Mouse (Mus musculus) cerebral cortex, adult 2 months (tissue): ENCODE measurements around the gene Macrod1.

Experiments
- WGBS: fragments of 180-500 bp; shearing (Covaris S2); methylation state at CpG from one replicate; pipeline ENCODE4 v1.1.7; 2018; 5-methylcytosine and 5-hydroxymethylcytosine counted together

Macrod1 gene

GRCm38 (mm10) chr19:7057126-7057721 lies 614 bp downstream of the Macrod1 start:
- WGBS: under 1% methylated on average over 16 of the region's 16 CpGs

DNA sequence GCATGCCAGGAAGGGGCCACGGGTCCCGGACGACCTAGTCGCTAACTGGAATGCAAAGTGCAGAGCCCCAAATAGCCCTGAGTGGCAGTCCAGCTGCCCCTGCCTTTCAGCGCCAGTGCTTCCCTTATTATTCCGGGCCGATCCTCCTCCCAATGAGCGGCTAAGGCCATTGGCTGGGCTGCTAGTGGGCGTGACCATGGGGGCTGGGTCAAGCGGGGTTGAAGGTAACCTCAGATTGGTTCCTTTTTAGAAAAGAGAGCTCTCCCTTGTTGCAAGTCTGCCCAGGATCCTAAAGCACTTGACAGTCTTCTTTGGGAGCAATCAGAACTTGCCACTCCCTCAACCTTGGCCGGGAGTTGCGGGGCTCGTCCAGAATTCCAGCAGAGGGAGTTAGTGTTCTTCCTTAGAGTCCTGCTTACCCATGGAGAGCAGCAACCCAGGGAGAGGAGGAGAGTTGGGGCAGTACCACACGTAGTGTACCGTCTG lies 1.2 kb downstream of the Macrod1 start:
- WGBS: 1% methylated on average over 15 of the region's 15 CpGs

DNA sequence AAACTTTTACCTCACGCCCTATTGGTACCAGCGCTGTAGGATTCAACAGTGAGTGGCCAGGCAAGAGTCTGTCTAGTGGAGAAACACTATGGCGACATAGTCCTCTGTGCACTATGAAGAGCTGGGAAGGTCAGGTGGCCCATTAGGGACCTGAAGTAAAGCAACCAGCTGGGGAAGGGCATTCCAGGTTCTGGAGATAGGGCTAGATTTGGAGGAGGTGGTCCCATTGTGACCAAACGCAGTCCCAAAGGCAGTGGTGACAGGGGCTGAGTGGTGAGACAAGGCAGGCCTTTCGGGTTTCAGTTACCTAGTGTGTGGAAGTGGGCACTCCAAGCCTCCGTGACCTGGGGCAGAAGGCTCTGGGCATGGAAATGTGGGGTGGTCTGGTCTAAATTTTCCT lies 1.9 kb downstream of the Macrod1 start:
- 91% methylated on average over 6 of the region's 6 CpGs for WGBS

DNA sequence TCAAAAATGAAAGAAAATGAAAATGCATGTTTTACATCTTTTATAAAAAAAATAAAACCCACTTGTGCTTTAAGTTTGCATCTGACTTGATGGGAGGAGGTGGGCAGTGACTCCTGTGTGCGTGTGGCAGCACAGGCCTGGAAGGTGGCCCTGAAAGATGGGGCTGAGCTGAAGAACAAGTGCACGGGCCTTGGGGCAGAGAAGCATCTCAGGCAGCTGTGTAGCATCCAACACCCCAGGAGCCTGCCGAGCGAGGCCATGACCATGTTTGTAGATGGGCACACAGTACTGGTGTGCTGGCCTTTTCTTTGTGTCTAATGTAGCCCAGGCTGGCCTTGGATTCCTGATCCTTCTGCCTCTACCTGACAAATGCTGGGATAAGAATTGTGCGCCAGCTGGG lies 5.5 kb downstream of the Macrod1 start:
- WGBS: 85% methylated on average over 5 of the region's 5 CpGs

DNA sequence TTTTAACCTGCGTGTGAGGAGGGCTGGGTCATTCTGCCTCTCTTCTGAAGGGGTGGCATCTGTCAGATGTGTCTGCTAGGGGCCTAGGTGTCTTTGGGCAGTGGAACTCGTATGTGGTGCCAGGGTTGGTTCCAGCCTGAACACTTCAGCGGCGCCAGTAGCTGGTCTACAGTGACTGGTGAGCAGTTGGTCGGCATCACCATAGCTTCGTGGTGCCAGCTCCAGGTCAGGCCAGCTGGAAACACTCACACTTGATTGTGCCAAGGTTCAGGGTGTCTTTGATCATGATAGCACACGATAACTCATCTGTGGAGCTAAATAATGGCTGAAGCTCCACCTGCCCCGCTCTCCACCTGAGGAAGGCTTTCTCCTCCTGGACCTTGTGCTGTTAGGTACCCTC lies 6.3 kb downstream of the Macrod1 start:
- 90% methylated on average over 8 of the region's 8 CpGs for WGBS

- 5% methylated on average over 3 of the region's 3 CpGs for WGBS
Measured at GRCm38 (mm10) chr19:7064571-7064970, 8.0 kb downstream of the Macrod1 start.

DNA sequence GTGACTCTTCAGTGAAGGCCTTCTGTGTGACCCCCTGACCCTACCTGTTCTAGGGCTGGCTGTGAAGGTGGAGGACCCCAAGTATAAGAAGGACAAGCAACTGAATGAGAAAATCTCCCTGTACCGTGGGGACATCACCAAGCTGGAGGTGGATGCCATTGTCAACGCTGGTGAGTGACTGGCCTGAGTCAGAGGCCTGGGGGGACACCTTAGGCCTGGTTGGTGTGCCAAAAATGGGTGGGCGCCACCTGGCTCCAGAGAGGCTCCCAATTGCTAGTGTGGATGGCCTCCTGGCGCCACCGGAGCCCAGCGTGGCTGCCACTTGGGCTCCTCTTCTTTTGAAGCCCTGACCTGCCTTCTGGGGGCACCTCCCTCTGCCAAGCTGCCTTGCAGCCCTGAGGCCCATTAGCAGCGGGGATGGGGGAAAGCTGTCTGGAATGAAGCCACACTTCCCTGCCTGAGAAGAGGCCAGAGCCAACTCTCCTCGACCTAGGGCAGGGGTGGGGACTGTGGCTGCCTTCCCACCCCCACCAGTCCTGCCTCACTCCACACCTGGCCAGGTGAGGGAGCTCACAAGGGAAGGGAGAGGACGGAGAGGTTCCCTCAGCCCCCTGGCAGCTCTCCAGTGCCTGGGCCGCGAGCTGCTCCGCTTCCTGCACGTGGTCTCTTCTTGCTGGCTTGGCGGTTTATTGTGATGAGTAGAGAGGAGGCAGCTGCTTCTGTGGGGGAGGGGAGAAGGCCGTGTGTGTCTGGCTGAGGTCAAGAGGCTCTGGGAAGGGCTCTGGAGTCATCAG lies 9.6 kb downstream of the Macrod1 start:
- 55% methylated on average over 15 of the region's 15 CpGs for WGBS

- 64% methylated on average over 8 of the region's 8 CpGs for WGBS
Measured at GRCm38 (mm10) chr19:7066828-7067342, 10.3 kb downstream of the Macrod1 start.

- 59% methylated on average over 20 of the region's 20 CpGs for WGBS
Measured at GRCm38 (mm10) chr19:7067344-7068050, 10.9 kb downstream of the Macrod1 start.

DNA sequence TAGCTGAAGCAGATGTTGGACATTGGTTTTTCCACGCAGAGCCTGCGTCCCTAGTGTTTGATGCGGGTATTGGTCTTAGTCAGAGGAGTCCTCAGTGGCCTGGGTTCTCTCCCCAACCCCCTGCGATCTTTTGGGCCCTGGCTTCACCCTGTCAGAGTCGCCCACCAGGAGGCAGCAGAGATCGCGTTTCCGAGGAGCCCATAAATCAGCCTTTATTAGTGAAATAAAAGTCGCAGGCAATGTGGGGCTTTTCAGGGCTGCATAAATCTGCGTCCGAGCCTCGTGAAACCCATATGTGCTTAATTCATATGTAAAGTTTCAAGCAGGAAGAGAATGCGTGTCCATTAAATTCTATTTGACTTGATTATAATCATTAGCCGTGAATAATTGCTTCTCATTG lies 11.5 kb downstream of the Macrod1 start:
- 6% methylated on average over 14 of the region's 14 CpGs for WGBS

- WGBS: 51% methylated on average over 11 of the region's 11 CpGs
Measured at GRCm38 (mm10) chr19:7068661-7069531, 12.3 kb downstream of the Macrod1 start.

GRCm38 (mm10) chr19:7069781-7070763 lies 13.5 kb downstream of the Macrod1 start:
- WGBS: 47% methylated on average over 34 of the region's 35 CpGs

GRCm38 (mm10) chr19:7070775-7071174 lies 14.2 kb downstream of the Macrod1 start:
- 75% methylated on average over 4 of the region's 4 CpGs for WGBS

DNA sequence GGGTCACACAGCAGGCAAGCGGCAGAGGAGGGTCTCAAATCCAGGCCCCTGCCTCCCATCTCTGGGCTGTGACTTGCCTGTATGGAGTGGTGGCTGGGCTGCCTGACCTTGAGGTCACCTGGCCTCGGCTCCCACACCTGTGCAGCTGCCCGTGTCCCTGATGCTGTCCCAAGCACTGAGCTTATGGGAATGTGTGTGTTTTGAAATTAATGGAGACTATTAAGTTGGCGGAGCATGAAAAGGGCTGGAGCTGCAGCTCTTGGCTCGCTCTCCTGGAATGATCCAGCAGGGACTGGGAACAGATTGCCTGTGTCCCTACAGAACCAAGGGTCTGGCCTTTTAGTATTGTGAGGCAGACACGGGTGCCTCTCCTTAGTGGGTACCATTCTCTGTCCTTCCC lies 15.6 kb downstream of the Macrod1 start:
- 75% methylated on average over 6 of the region's 6 CpGs for WGBS

- 71% methylated on average over 12 of the region's 12 CpGs for WGBS
Measured at GRCm38 (mm10) chr19:7073997-7074781, 17.6 kb downstream of the Macrod1 start.

GRCm38 (mm10) chr19:7075336-7075735 lies 18.7 kb downstream of the Macrod1 start:
- WGBS: 91% methylated on average over 11 of the region's 11 CpGs

- 73% methylated on average over 9 of the region's 9 CpGs for WGBS
Measured at GRCm38 (mm10) chr19:7077666-7078065, 21.1 kb downstream of the Macrod1 start.

DNA sequence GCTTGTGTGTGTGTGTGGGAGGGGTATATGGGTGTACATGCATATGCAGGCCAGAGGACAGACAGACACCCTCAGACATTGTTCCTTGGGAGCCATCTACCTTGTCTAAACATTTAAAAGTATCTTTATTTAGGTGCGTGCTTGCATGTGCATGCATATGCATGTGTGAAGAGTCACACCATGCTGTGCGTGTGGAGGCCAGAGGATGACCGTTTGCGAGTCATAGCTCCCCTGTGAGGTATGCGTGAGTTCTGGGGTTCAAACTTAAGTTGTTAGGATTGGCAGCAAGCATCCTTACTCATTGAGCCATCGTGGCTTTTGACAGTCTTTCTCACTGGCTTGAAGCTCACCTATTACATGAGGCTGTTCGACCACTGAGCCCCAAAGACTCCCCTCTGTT lies 21.7 kb downstream of the Macrod1 start:
- WGBS: 85% methylated on average over 7 of the region's 7 CpGs

DNA sequence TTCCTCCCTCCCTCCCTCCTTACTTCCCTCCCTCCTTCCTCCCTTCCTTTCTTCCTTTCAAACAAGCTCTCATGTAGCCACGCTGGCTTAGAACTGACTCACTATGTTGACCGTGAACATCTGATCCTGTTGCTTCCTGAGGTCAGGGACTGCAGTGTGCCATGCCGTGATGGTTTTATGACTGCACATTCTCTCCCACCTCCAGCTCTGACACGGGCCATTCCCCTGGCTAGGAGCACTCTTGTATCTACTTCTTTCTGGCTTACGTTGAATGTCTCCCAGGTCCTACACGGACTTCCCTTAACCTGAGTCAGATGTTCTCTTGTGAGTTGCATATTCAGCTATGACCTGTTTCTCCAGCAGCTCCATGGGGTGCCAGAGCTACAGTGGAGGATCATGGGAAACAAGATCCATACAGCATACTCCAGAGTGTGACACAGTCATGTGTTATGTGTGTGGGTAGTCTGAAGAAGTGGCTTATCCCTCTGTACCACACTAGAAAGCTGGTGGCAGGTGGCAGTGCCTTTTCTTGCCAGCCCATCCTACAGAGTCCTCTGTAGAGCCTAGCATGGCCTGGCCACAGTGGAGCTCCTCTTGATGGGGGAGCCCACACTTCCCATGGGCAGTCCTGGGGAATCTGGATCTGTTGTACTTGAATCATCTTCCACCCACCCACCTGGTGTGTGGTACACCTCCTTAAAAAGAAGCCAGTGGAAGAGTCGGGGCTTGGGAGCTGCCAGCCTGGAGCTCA lies 25.1 kb downstream of the Macrod1 start:
- WGBS: 50% methylated on average over 7 of the region's 7 CpGs
